Mouse (Mus musculus): Measurements from ENCODE around the gene Usp40.

GRCm38 (mm10) chr1:87922666-87923065, 85.7 kb downstream of the Usp40 start:
- no peak for TF ChIP-seq POLR2A (IDR thresholded peaks at IDR 0.05; ENCODE audit: borderline replicate concordance, extremely low read depth, low read depth, low read length)
- no peak for TF ChIP-seq CTCF (IDR thresholded peaks at IDR 0.05; ENCODE audit: insufficient read depth, low read length)
